Mouse (Mus musculus) testis, postnatal 10 days (tissue): ENCODE data around the gene Mknk2.
A peak's percentile ranks its signal among the peaks of the same experiment; 100 is the strongest.

Experiments
- DNase-seq: peaks from one replicate; pipeline ENCODE4 v3.0.0; 2021; ENCODE audit warnings: low spot score

Mknk2 gene

GRCm38 (mm10) chr10:80677942-80678436 lies at the start of gene Mknk2:
Gene Mknk2, minus strand, starts transcription at chr10:80678112.
- peak; percentile 90 for DNase-seq

GRCm38 (mm10) chr10:80717281-80717680 lies 39.4 kb upstream of the Mknk2 start:
- DNase-seq, result no peak

GRCm38 (mm10) chr10:80710834-80711233 lies 32.9 kb upstream of the Mknk2 start:
- no peak for DNase-seq

GRCm38 (mm10) chr10:80705479-80705878 lies 27.6 kb upstream of the Mknk2 start:
- DNase-seq, result no peak

GRCm38 (mm10) chr10:80705033-80705432 lies 27.1 kb upstream of the Mknk2 start:
- DNase-seq, result no peak

- no peak for DNase-seq
Observed at GRCm38 (mm10) chr10:80704418-80704817, 26.5 kb upstream of the Mknk2 start.

GRCm38 (mm10) chr10:80703643-80704042 lies 25.7 kb upstream of the Mknk2 start:
- DNase-seq, result no peak

GRCm38 (mm10) chr10:80702536-80703390 lies 24.9 kb upstream of the Mknk2 start:
- DNase-seq, result peak; percentile 97

- peak; percentile 96 for DNase-seq
Observed at GRCm38 (mm10) chr10:80701721-80702535, 24.0 kb upstream of the Mknk2 start, which contains the start of the genes Mob3a and Izumo4. Gene Mob3a, minus strand, starts transcription at chr10:80701977. Gene Izumo4, plus strand, starts transcription at chr10:80702184.

- no peak for DNase-seq
Observed at GRCm38 (mm10) chr10:80700732-80701131, 22.8 kb upstream of the Mknk2 start.

GRCm38 (mm10) chr10:80700038-80700504 lies 22.2 kb upstream of the Mknk2 start:
- DNase-seq, result no peak

- DNase-seq, result no peak
Observed at GRCm38 (mm10) chr10:80698605-80699004, 20.7 kb upstream of the Mknk2 start.

GRCm38 (mm10) chr10:80697812-80698211 lies 19.9 kb upstream of the Mknk2 start:
- no peak for DNase-seq

- DNase-seq, result no peak
Observed at GRCm38 (mm10) chr10:80697393-80697787, 19.5 kb upstream of the Mknk2 start.

GRCm38 (mm10) chr10:80696502-80697392 lies 18.8 kb upstream of the Mknk2 start:
- no peak for DNase-seq

- DNase-seq, result no peak
Observed at GRCm38 (mm10) chr10:80695801-80696501, 18.0 kb upstream of the Mknk2 start.

GRCm38 (mm10) chr10:80695186-80695585 lies 17.3 kb upstream of the Mknk2 start:
- DNase-seq, result no peak

- no peak for DNase-seq
Observed at GRCm38 (mm10) chr10:80694159-80694938, 16.4 kb upstream of the Mknk2 start.

GRCm38 (mm10) chr10:80693401-80694045 lies 15.6 kb upstream of the Mknk2 start:
- DNase-seq, result no peak
